Mouse (Mus musculus) limb, embryonic 15.5 days (tissue): ENCODE results near the gene Kcnj12. TPM values are rescaled to one million over a fixed set of nuclear protein-coding genes. Genes with fewer than 3 reads are reported as not detected.

Experiments
- ATAC-seq: fragments of 200-750 bp; cut with Nextera tagmentation; 2 replicates; pipeline ENCODE4 v1.8.0; 2017; ENCODE audit warnings: low read depth, moderate TSS enrichment; ENCODE audit not compliant: insufficient number of reproducible peaks, low FRiP score, low TSS enrichment
- H3K27ac ChIP-seq: fragments of 300-500 bp; sonication (generic); 2 replicates; pipeline ENCODE4 v1.5.1; 2015; ENCODE audit warnings: moderate library complexity, mild to moderate bottlenecking, inconsistent platforms
- H3K27me3 ChIP-seq: fragments of 300-500 bp; sonication (generic); 2 replicates; pipeline ENCODE4 v1.6.1; 2015; ENCODE audit warnings: inconsistent platforms
- H3K36me3 ChIP-seq: fragments of 300-500 bp; sonication (generic); 2 replicates; pipeline ENCODE4 v1.6.1; 2015; ENCODE audit warnings: inconsistent platforms
- H3K4me1 ChIP-seq: fragments of 300-500 bp; sonication (generic); 2 replicates; pipeline ENCODE4 v1.6.1; 2015; ENCODE audit warnings: inconsistent platforms
- H3K4me2 ChIP-seq: fragments of 300-500 bp; sonication (generic); 2 replicates; pipeline ENCODE4 v1.6.1; 2015; ENCODE audit warnings: mild to moderate bottlenecking, inconsistent platforms
- H3K4me3 ChIP-seq: fragments of 300-500 bp; sonication (generic); 2 replicates; pipeline ENCODE4 v1.5.1; 2015; ENCODE audit warnings: mild to moderate bottlenecking, inconsistent platforms
- H3K9ac ChIP-seq: fragments of 300-500 bp; sonication (generic); 2 replicates; pipeline ENCODE4 v1.6.1; 2015; ENCODE audit warnings: inconsistent platforms
- H3K9me3 ChIP-seq: fragments of 300-500 bp; sonication (generic); 2 replicates; pipeline ENCODE4 v1.6.1; 2016; ENCODE audit warnings: inconsistent platforms
- WGBS: fragments of 180-500 bp; shearing (Covaris S2); methylation state at CpG from one replicate; pipeline ENCODE4 v1.1.7; 2015; 5-methylcytosine and 5-hydroxymethylcytosine counted together
- polyA plus RNA-seq: library from polyadenylated mRNA; unstranded; fragments of >200 nt; fragmentation: Nextera tagmentation; extraction: Ambion mirVana; gene quantifications from 2 replicates; pipeline ENCODE4 v1.2.1, GENCODE M21; 2015

Gene Kcnj12
- polyA plus RNA-seq, 1 experiment from 2014 or later = 0.51 TPM

DNA sequence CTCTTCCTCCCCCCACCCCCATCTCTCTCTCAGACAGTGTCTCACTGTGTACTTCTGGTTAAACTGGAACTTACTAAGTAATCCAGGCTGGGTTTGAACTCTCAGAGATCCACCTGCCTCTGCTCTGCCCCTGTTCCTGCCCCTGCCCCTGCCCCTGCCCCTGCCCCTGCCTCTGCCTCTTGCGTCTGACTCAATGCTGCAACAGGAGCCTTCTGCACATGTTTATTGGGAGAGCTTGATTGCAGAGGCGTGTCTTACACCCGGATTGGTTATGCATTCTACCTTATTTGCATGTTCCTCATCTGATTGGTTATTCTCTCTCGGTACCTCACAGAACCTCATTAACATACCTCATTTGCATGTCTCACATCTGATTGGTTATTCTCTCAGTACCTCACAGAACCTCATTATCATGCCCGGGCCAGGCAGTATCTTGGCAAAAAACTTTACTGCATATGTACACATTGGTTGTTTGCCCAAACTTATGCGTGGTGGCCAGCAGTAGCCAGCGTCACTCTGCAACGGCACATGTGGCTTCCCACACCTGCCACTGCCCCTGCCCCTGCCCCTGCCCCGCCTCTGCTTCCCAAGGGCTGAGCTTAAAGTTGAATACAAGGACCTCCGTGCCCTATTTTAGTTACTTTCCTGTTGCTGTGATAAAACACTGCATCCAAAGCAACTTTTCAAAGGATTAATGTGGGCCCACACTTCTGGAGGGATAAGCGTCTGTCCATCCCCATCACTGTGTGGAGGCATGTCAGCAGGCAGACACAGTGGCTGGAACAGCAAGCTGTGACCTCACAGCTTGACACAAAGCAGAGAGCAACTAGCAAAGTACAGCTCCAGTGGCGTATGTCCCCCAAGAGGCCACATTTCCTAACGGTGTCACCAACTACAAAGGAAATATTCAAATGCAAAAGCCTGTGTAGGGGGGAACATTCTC lies 80.3 kb downstream of the Kcnj12 start:
- WGBS = 74% methylated on average over 13 of the region's 13 CpGs
- H3K27me3 ChIP-seq = 0 out of 2 replicates have a peak, but pooled peaks cover 4% of the 10 kb centered on the region
- ATAC-seq = no peak
- H3K9ac ChIP-seq = no peak overlapping the region
- no peak overlapping the region for H3K27ac ChIP-seq
- no peaks in the 10 kb centered on the region for H3K36me3 ChIP-seq
- H3K4me3 ChIP-seq = no peak overlapping the region
- H3K4me1 ChIP-seq = peaks cover 4% of the 10 kb centered on the region
- no peaks in the 10 kb centered on the region for H3K9me3 ChIP-seq
- no peak overlapping the region for H3K4me2 ChIP-seq

DNA sequence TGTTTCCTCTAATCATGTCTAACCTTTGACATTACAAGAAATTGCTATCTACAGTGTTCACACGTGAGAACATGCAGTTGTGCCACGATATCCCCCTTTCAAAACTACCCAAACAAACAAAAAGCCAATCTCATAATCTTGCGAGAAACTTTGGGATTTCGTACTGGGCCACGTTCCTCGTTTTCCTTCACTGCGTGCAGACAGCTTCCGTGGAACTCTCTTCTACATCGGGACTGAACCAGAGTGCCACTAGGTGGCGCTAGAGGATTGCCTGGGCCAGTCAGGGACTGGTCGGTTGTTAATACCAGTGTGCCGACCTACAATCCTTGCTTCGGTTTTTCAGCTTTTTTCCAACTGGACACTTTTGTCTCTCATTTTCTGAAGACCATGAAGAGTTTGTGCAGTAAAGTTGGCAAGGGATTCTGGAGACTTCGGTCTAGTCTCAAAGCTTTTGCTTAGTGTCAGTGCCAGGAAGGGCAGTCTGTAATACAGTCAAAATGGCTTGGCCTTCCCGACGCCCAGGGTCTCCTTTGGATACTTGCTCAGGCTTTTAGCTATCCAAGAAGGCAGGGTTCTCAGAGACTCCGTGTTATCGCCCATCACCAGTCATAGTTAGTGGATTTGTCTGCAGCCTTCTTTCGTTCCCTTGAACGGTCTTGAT lies 82.0 kb downstream of the Kcnj12 start:
- Histone ChIP-seq H3K27ac (no peak overlapping the region), H3K27me3 (0 out of 2 replicates have a peak, but pooled peaks cover 4% of the 10 kb centered on the region), H3K4me2 (no peak overlapping the region), H3K36me3 (no peaks in the 10 kb centered on the region), H3K9me3 (no peaks in the 10 kb centered on the region), H3K9ac (no peak overlapping the region), H3K4me3 (0 out of 2 replicates have a peak overlapping the region, but pooled peaks have one; percentile 3), H3K4me1 (peaks cover 4% of the 10 kb centered on the region)
- peak; percentile 78; the same call in 1 of the 2 replicates for ATAC-seq
- WGBS = 19% methylated on average over 20 of the region's 20 CpGs

DNA sequence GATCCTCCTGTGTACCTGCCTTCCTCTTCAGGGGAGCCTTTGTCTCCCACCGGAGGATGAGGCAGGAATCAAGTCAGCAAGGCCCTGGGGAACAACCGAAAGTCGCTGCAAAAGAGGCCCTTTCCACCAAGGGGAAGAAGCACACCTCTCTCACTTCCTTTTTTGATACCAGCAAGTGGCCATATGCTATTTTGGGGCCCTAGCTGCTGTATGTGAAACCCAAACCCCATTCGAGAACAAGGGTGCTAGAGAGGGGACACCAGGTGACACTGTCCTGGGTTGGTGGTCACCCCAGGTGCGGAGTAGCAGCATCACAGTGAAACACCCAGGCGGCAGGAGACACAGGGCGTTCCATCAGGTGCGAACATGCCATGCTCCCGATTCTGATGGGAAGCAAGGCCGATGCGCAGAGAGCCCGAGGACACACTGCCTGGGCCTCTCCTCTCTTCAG lies 86.6 kb downstream of the Kcnj12 start:
- no peaks in the 10 kb centered on the region for H3K27me3 ChIP-seq
- ATAC-seq = no peak
- no peak overlapping the region for H3K4me2 ChIP-seq
- H3K9ac ChIP-seq = no peak overlapping the region
- H3K27ac ChIP-seq = no peak overlapping the region
- H3K4me1 ChIP-seq = peaks cover 3% of the 10 kb centered on the region
- 87% methylated on average over 12 of the region's 12 CpGs for WGBS
- H3K9me3 ChIP-seq = no peaks in the 10 kb centered on the region
- no peak overlapping the region for H3K4me3 ChIP-seq
- H3K36me3 ChIP-seq = no peaks in the 10 kb centered on the region

DNA sequence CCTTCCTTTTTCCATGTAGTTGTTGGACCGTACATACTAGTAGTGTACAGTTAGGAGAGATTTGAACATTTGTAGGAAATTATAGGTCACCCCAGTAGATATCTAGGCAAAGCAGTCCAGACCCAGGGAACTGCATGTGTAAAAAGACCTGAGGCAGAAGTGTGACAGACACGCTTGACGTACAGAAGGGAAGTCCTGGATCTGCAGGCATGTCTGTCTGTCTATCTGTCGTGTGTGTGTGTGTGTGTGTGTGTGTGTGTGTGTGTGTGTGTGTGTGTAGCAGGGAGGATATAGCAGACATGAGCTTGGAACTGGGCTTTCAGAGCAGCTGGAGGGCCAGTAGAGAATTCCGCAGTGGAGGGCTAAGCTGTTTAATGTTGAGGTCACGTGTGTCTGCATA lies 87.3 kb downstream of the Kcnj12 start:
- Histone ChIP-seq H3K36me3 (no peaks in the 10 kb centered on the region), H3K27me3 (no peaks in the 10 kb centered on the region), H3K9me3 (no peaks in the 10 kb centered on the region), H3K4me3 (no peak overlapping the region), H3K4me2 (no peak overlapping the region), H3K9ac (no peak overlapping the region), H3K27ac (no peak overlapping the region), H3K4me1 (no peaks in the 10 kb centered on the region)
- ATAC-seq = no peak
- WGBS = 83% methylated on average over 6 of the region's 6 CpGs

DNA sequence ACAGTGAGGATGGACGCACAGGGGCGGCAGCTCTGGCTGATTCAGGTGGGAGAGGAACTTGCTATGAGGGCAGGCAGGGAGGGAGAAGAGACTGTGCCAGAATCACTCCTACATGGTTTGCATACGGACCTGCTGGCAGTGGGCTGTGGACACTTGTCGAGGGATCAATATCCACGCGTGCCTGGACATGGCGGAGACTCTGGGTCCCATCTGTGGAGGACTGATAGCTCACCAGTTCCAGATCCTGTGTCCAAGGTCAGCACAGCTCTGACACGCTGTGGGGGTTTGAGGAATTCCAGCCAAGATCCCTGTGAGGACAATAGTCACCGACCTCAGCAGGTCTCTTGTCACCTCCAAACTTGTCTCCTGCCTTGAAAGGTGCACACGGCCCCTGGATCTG lies 87.7 kb downstream of the Kcnj12 start:
- no peaks in the 10 kb centered on the region for H3K27me3 ChIP-seq
- WGBS = 78% methylated on average over 10 of the region's 10 CpGs

DNA sequence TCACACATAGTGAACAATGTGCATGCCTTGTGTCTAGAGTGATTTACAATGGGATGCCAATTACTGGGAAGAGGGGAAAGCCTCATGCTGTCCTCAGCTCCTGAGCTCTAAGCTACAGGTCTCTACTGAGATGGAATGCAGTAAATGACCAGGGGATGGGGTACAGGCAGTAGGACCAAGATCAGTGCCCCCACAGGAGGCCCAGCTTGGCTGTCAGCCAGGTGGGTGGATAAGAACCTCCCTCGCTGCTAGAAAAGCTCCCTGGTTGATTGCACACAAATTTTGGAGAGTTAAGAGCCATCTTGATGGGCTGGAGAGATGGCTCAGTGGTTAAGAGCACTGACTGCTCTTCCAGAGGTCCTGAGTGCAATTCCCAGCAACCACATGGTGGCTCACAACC lies 88.6 kb downstream of the Kcnj12 start:
- Histone ChIP-seq H3K27me3 (no peaks in the 10 kb centered on the region), H3K9me3 (no peaks in the 10 kb centered on the region), H3K27ac (no peak overlapping the region), H3K9ac (no peak overlapping the region), H3K36me3 (no peaks in the 10 kb centered on the region), H3K4me3 (no peak overlapping the region), H3K4me1 (no peaks in the 10 kb centered on the region), H3K4me2 (no peak overlapping the region)
- WGBS = 41% methylated on average over 1 of the region's 1 CpGs
- ATAC-seq = no peak

More for the DNA sequence above, 87.7 kb downstream of the Kcnj12 start:
- no peak overlapping the region for H3K27ac ChIP-seq
- H3K9ac ChIP-seq = no peak overlapping the region
- no peak for ATAC-seq
- no peaks in the 10 kb centered on the region for H3K9me3 ChIP-seq
- H3K4me2 ChIP-seq = no peak overlapping the region
- H3K4me1 ChIP-seq = no peaks in the 10 kb centered on the region
- no peak overlapping the region for H3K4me3 ChIP-seq
- H3K36me3 ChIP-seq = no peaks in the 10 kb centered on the region

DNA sequence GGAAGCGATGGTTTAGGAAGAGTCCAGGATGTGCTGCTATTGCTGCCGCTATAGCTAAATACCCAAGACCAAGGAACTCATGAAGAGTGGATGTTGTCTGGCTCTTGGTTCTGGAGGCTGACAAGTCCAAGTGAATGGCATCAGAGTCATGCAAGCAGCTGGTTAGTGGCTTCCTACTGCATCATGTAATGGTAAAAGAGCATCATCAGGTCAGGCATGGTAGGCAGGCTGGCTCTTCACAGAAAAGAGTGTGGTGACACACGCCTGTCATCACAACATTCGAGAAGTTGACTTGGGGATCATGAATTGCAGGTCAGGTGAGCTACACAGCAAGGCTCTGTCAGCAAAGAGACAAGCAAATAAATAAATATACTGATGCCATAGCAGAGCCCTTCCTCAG lies 89.1 kb downstream of the Kcnj12 start:
- Histone ChIP-seq H3K9ac (no peak overlapping the region), H3K27me3 (no peaks in the 10 kb centered on the region), H3K4me3 (no peak overlapping the region), H3K27ac (no peak overlapping the region), H3K4me1 (no peaks in the 10 kb centered on the region), H3K4me2 (no peak overlapping the region), H3K36me3 (no peaks in the 10 kb centered on the region), H3K9me3 (no peaks in the 10 kb centered on the region)
- 93% methylated on average over 4 of the region's 4 CpGs for WGBS
- ATAC-seq = no peak

DNA sequence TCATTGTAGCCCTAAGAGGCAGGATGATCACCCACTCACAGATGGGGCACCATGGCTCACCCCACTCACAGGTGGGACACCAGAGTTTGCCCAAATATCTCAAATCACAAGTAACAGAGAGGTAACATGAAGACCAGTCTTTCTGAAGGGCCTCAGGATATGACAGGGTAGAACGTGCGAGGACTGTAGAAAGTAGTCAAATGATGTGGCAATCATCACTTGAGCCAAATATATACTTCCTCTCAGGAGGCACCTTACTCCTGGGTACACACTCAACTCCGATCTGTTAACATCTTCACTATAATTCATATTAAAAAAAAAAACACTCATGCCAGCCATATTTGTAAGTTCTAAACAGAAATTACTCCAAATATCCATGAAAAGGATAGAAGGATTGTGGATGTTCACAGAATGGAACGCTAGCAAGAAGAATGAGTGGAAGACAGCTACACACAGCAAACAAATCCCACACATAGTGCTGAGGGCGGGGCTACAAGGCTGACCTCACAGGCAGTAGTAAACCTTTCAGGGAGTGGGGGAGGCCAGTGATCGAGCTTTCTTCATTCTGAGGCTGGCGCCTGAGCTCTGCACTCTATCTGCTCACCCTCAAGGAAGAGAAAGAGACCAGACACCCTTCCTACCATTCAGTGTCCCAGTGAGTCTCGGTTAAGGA lies 90.1 kb downstream of the Kcnj12 start:
- 77% methylated on average over 8 of the region's 8 CpGs for WGBS
- no peak overlapping the region for H3K4me2 ChIP-seq
- H3K36me3 ChIP-seq = no peaks in the 10 kb centered on the region
- ATAC-seq = no peak
- no peak overlapping the region for H3K9ac ChIP-seq
- H3K4me3 ChIP-seq = no peak overlapping the region
- no peaks in the 10 kb centered on the region for H3K4me1 ChIP-seq
- H3K27me3 ChIP-seq = no peaks in the 10 kb centered on the region
- no peak overlapping the region for H3K27ac ChIP-seq
- H3K9me3 ChIP-seq = no peaks in the 10 kb centered on the region

DNA sequence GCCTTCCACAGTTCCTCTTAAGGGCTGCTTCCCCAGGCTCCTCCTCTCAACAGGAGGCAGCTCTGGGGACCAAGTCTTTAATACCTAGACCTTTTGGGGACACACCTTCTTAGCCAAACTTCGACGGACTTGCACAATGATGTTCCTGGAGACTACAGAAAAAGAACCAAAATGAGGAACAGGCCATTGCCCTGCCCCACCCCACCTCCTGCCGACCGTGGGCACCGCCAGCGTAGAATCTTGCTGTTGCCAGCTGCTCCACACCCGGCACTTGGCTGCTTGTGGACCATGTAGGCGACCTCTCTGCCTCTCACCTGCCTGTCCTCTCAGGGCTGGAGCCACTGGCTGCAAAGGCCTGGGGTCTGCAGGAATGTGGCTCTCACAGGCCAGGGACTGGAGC lies 93.9 kb downstream of the Kcnj12 start:
- Histone ChIP-seq H3K9ac (no peak overlapping the region), H3K4me3 (no peak overlapping the region), H3K27ac (no peak overlapping the region), H3K27me3 (no peaks in the 10 kb centered on the region), H3K9me3 (no peaks in the 10 kb centered on the region), H3K4me1 (no peaks in the 10 kb centered on the region), H3K4me2 (no peak overlapping the region), H3K36me3 (no peaks in the 10 kb centered on the region)
- ATAC-seq = no peak
- WGBS = 56% methylated on average over 8 of the region's 8 CpGs

DNA sequence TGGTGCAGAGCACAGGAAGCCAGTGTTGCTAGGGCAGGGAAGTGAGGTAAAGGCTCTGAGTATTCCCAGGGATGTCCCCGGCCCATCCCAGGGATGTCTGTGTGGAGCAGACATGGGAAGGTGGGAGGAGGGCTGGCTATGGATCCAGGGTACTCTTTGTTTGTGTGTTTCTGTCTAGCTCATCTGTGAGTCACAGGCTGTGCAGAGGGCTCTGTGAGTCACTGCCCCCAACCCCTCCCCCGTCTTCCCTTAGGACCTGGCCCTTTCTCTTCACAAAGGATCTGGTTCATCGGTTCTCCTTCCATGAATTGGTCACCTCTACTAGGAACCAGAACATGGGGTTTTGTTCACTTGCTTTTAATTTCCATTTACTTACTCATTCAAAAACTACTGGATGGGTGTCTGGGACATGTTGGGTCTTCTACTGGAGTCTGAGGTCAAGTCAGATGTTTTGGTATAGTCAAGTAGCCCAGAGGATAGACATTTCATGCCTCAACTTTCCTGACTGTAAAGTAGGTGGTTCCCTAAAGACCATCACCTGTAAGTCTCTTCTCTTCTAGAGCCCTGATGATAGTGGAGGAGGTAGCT lies 97.7 kb downstream of the Kcnj12 start:
- no peaks in the 10 kb centered on the region for H3K27me3 ChIP-seq
- no peak overlapping the region for H3K4me3 ChIP-seq
- no peak overlapping the region for H3K4me2 ChIP-seq
- 92% methylated on average over 3 of the region's 3 CpGs for WGBS
- no peak for ATAC-seq
- no peaks in the 10 kb centered on the region for H3K36me3 ChIP-seq
- H3K9me3 ChIP-seq = no peaks in the 10 kb centered on the region
- no peak overlapping the region for H3K9ac ChIP-seq
- H3K4me1 ChIP-seq = no peaks in the 10 kb centered on the region
- H3K27ac ChIP-seq = no peak overlapping the region
